Mouse (Mus musculus): Measurements from ENCODE around the gene Actr2.

Gene Actr2

GRCm38 (mm10) chr11:20134869-20135268 is 22.2 kb upstream of the Actr2 start:
- ChIA-PET CTCF (interaction anchor here in 2 of 4 experiments (0.7 to 1.8 kb wide), 2 partner anchors 11 to 31 kb away, joined by 3 to 4 read pairs; no protein-coding TSS in a partner anchor), POLR2A (interaction anchor here in 2 of 4 experiments (0.7 to 5.9 kb wide), 9 partner anchors 8 to 116 kb away, joined by 3 to 45 read pairs (median 3); partner anchors contain the start of gene Rab1a (in 1 of the 2))

DNA sequence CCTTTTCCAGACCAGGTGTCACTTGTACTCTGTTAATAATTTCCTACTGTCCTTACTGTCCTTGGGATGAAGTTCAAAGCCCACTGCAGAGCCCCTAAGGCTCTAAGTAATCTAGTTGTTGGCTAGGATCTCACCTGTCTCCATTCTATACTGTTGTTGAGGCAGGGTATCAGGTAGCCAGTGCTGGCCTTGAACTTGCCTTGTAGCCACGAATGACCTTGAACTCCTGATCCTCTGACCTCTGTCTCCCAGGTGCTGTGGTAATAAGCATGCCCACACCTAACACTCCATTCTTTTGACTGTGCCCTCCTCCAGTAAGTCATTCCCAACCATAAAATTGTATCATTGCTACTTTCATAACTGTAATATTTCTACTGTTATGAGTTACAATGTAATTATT is 21.0 kb upstream of the Actr2 start:
- ChIA-PET POLR2A (interaction anchor here in 3 of 4 experiments (0.6 to 2.8 kb wide), 7 partner anchors 32 to 117 kb away, joined by 3 to 16 read pairs (median 4); partner anchors contain the start of gene Rab1a (in 2 of the 3)), CTCF (interaction anchor here in 2 of 4 experiments (0.6 to 1.6 kb wide), 4 partner anchors 18 to 474 kb away, joined by 3 to 12 read pairs (median 3); no protein-coding TSS in a partner anchor)

DNA sequence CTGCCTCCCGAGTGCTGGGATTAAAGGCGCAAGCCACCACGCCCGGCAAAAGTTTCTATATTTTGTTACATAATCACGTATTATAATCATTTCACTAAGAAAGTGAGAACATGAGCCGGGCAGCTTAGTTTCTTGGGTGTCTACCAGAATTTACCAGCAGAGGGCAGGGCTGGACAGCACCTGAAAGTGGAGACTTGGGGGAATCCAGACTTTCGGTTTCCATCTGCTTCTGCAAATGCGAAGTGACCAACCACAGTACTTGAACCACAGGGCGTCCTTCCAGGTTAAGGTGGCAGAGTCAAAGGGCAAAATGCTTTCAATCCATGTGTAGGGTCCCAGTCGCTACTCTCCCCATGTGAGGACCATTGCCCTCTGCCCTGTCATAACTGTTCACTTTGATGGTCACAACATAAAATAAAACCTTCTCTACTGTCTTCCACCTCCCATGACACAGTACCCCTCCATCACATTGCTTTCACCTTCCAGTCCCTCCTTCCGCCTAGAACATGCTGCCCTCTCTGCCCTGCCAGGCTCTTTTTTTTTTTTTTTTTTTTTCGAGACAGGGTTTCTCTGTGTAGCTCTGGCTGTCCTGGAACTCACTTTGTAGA is 20.3 kb upstream of the Actr2 start:
- ChIA-PET CTCF (interaction anchor here (0.5 to 1.6 kb wide), 29 partner anchors 10 to 529 kb away, joined by 3 to 21 read pairs (median 3); partner anchors contain the start of genes Rab1a (in 2 of the 4), Actr2 (in 1 of the 4) and Cep68 (in 1 of the 4)), POLR2A (interaction anchor here (0.6 to 2.8 kb wide), 25 partner anchors 9 to 432 kb away, joined by 3 to 18 read pairs (median 4); partner anchors contain the start of genes Actr2 (in 4 of the 4), Rab1a (in 3 of the 4) and Cep68 (in 1 of the 4))

DNA sequence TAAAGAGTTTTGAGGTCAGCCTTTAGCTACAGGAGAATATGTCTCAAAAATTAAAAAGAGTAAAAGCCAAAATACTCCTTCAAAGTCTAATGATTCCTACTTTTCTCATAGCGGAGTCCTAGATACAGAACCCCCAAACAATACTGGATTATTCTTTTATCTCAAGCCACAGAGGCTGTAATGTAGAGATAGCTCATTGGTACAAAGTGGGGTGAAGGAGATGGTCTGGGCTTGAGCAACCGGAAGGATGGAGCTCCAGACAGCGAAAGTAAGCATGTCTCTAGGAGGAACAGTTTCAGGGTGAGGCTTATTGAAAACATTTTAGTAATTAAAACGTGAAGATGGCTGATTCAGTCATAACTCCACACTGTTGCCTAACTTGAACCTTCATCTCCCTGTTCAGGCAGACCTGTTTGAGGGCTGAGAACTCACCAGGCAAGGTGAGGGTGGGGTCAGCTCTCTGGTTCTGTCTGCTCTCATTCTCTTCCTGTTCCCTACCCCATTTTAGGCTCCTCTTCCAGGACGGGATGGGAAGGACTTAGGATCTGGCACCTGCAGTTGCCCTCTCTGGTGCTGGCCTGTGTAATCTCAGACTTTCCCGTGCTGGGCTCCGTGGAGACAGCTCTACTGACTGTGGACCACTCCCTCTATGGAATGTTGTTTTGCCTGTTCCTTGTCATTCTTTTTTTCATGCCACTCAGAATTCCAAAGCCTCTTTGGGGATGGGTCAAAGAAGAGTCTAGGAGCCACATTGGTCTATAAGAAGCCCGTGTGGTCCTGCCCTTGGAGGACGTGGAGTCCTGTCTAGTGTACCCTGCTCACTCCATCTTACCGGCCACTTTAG is 14.2 kb upstream of the Actr2 start:
- POLR2A ChIA-PET = interaction anchor here in 2 of 4 experiments (0.5 to 6.4 kb wide), 9 partner anchors 11 to 204 kb away, joined by 3 to 52 read pairs (median 5); partner anchors contain the start of genes Actr2 (in 1 of the 2) and Rab1a (in 1 of the 2)
- CTCF ChIA-PET = interaction anchor here in 2 of 4 experiments (0.6 to 0.9 kb wide), 2 partner anchors 55 to 89 kb away, joined by 3 to 8 read pairs; no protein-coding TSS in a partner anchor

DNA sequence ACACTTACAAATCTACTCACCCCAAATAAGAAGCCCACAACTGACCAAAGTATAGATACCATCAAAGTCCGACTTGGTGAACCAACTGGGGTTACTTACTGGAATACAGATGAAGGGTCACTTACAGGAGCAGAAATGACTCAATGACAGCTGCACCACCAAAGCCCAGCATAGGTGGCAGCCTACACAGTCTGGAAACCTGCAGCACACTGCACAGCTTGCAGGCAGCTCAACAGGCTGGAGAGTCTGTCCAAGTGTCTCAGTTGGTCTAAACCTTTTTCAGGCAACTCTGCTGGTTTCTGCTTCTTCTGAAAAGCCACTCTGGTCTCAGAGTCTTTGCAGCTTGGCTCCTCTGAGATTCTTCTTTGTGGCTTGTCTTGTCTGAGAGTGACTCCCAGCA is 12.7 kb upstream of the Actr2 start:
- CTCF ChIA-PET = no interaction called here
- POLR2A ChIA-PET = interaction anchor here in 2 of 4 experiments (0.7 to 6.4 kb wide), 8 partner anchors 9 to 104 kb away, joined by 3 to 52 read pairs (median 3); partner anchors contain the start of genes Actr2 (in 1 of the 2) and Rab1a (in 1 of the 2)

DNA sequence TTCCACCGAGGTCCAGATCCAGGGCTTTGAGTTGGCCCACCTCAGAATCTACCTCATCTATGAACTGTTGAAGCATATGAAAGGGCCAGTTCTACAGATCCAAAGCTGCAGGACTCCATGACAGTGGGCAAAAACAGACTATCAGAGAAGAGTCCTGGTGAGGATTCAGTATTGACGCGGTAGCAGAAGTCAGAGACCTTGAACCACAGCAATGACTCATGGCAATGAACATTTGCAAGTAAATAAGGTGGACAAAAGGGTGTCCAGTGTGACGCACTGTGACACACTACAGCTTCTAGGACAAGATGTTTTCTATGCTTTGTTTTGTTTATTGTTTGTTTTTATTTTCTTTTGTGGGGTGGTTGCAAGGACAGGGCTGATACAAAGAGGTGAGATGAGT is 4.0 kb upstream of the Actr2 start:
- CTCF ChIA-PET = no interaction called here

GRCm38 (mm10) chr11:20116030-20116551 is 3.4 kb upstream of the Actr2 start:
- CTCF ChIA-PET = no interaction called here
- POLR2A ChIA-PET = interaction anchor here in 3 of 4 experiments (0.5 to 2.4 kb wide), 22 partner anchors 9 to 422 kb away, joined by 3 to 13 read pairs (median 3); partner anchors contain the start of genes Cep68 (in 1 of the 3) and Rab1a (in 1 of the 3)

More for the DNA sequence above, 4.0 kb upstream of the Actr2 start:
- POLR2A ChIA-PET = interaction anchor here in 3 of 4 experiments (0.6 to 2.4 kb wide), 20 partner anchors 8 to 1968 kb away, joined by 3 to 13 read pairs (median 3); partner anchors contain the start of genes Cep68 (in 1 of the 3) and Rab1a (in 1 of the 3)

DNA sequence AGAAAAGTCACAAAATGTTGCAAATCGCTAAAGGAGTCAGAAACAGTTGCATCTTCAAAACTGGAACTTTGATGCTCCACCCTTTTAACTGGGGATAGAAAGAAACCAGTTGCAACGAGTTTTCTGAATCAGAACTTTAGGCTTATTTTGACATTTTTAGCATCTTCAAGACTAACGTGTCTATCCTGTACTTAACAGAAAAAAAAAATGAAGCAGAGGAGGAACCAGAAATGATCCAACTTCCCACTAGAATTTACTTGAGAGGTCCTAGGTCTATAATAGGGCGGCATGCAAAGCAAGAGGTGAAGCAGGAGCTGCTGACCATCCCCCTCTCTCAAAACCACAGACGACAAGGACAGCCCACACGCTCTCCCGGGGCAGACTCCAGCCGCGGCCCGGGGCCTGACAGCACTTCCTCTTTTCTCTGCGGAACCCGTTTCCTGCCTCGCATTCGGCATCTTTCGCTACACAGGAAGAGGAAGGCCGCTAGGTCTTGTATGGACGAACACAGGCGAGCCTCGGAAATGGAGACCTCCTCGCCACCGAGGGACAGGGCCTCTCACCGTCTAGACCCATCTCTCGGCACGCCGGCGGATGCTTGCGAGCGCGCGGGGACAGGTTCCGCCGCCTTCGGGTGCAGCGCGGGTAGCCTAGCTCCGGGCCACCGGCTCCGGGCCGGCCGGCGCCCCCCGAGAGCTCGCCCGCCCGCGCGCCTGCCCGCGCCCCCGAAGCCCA is 540 bp downstream of the Actr2 start:
- ChIA-PET CTCF (interaction anchor here in 2 of 4 experiments (0.7 to 1.6 kb wide), 3 partner anchors 9 to 35 kb away, joined by 3 to 5 read pairs (median 5); no protein-coding TSS in a partner anchor), POLR2A (interaction anchor here (0.6 to 6.1 kb wide), 62 partner anchors 8 to 1434 kb away, joined by 3 to 51 read pairs (median 5); partner anchors contain the start of genes Rab1a (in 3 of the 4), Cep68 (in 2 of the 4) and Slc1a4 (in 2 of the 4))

DNA sequence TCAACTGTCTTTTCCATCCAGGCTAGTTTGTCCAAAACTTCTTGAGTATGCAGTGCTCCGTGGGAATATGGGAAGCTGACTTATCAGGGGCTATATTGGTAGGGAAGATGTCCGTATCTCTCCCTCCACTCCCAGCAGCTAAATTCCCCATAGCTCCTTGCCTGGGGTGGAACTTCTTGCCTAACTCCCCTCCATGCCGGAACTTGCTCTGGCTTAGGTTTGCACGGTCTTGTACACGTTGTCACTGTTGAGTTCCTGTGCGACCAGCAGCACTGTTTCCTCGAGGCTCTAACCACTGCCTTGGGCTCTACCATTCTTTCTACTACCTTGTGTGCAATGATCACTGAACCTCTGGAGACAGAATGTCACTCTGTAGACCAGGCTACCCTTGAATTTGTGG is 4.6 kb downstream of the Actr2 start:
- CTCF ChIA-PET = no interaction called here
- POLR2A ChIA-PET = interaction anchor here in 3 of 4 experiments (0.9 to 1.8 kb wide), 8 partner anchors 19 to 523 kb away, joined by 3 to 6 read pairs (median 4); partner anchors contain the start of gene Rab1a (in 1 of the 3)

DNA sequence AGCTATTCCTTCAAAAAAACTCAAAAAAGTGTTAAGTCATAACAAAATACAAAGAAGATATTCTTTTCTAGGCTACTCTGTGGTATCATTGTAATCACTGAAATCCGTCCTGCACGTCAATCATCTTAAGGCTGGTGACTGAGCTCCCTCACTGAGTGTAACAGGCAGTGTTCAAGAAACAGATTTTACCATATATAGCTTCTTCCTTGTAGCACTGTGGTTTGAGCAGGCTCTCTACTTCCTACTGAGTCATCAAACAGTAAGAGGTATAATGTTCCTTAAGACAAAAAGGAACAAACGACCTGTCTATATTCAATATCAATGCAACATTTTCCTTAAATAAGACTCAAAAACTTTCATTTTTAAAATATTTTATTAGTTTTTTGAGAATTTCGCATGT is 5.0 kb downstream of the Actr2 start:
- CTCF ChIA-PET = no interaction called here
- POLR2A ChIA-PET = interaction anchor here in 3 of 4 experiments (0.7 to 2.0 kb wide), 11 partner anchors 20 to 524 kb away, joined by 3 to 7 read pairs (median 4); partner anchors contain the start of genes Cep68 (in 1 of the 3) and Rab1a (in 1 of the 3)

DNA sequence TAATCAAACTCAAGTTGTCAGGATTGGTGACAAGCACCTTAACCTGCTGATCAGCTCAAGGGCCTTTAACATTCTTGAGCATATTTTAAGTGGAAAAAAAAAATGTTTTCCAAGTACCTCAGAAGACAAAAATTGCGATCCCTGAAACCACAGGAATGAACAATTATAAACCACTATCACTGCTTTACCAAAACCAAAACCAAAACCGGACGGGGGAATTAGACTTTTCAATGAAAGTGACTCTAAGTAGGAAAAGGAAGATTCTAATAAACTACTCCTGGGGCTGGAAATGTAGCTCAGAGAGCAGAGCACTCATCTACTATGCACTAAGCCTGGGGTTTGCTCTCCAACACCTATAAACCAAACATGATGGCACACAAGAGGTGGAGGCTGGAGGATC is 5.8 kb downstream of the Actr2 start:
- POLR2A ChIA-PET = interaction anchor here in 2 of 4 experiments (0.7 to 2.0 kb wide), 11 partner anchors 10 to 524 kb away, joined by 3 to 7 read pairs (median 4); partner anchors contain the start of genes Cep68 (in 1 of the 2) and Rab1a (in 1 of the 2)
- CTCF ChIA-PET = interaction anchor here in 2 of 4 experiments (0.6 to 1.6 kb wide), 3 partner anchors 10 to 283 kb away, joined by 3 to 4 read pairs (median 3); no protein-coding TSS in a partner anchor

- POLR2A ChIA-PET = interaction anchor here in 2 of 4 experiments (0.7 to 5.3 kb wide), 9 partner anchors 8 to 224 kb away, joined by 3 to 33 read pairs (median 4); partner anchors contain the start of gene Actr2 (in 2 of the 2)
Measured at GRCm38 (mm10) chr11:20103949-20104348, 8.8 kb downstream of the Actr2 start.

DNA sequence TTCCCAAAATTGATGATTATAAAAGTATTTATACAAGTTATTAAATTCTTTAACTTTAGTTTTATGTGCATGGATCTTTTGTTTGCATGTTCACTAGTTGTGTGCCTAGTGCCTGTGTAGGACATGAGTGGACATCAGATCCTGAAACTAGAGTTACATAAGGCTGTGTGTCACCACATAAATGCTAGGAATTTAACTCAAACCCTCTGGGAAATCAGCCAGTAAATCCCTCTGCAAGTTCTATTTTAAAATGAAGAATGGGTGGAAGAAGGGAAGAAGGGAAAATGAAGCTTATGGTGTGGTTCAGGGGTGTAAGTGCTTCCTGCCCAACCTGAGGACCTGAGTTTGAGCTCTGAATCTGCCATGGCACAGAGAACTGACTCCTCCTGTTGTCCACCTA is 26.4 kb downstream of the Actr2 start:
- POLR2A ChIA-PET = interaction anchor here in 3 of 4 experiments (0.5 to 1.8 kb wide), 11 partner anchors 8 to 126 kb away, joined by 3 to 6 read pairs (median 3); partner anchors contain the start of gene Actr2 (in 2 of the 3)
- CTCF ChIA-PET = interaction anchor here in 1 of 4 experiments (0.6 kb wide), 1 partner anchor 489 kb away, joined by 3 read pairs; no protein-coding TSS in a partner anchor

More at GRCm38 (mm10) chr11:20103949-20104348, 8.8 kb downstream of the Actr2 start:
- CTCF ChIA-PET = no interaction called here

DNA sequence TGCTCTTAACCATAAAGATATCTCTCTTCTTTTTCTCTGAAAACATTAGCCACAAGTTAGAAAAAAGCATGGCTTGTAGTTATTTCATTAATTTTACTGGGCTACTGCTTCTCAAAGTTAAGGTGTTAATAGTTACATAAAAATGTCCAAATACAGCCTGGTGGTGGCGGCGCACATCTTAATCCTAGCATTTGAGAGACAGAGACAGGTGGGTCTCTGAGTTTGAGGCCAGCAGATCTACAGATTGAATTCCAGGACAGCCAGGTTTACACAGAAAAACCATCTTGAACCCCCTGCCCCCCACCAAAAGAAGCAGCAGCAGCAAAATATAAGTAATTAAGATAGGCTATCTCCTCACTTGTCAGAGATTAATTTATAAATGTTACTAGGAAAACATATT is 27.1 kb downstream of the Actr2 start:
- CTCF ChIA-PET = interaction anchor here in 1 of 4 experiments (0.6 kb wide), 1 partner anchor 10 kb away, joined by 3 read pairs; no protein-coding TSS in a partner anchor
- POLR2A ChIA-PET = interaction anchor here in 2 of 4 experiments (1.2 to 1.8 kb wide), 3 partner anchors 10 to 27 kb away, joined by 3 to 6 read pairs (median 5); partner anchors contain the start of gene Actr2 (in 1 of the 2)

DNA sequence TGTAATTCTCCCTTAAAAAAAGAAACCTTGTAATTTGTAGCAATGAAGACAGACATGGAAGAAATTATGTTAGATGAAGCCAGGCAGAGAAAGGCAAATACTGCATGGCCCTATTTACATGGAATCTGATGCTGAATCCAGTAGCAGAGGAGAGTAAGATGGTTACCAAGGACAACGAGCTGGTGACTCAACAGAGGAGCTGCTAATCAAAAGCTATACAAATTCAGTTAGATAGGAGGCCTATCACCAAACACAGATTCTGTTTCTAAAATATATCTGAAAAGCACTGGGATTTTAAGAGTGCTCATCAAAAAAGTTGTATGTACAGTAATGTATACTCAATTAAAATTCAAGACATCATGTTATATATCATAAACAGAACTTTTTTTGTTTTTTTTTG is 37.3 kb downstream of the Actr2 start:
- ChIA-PET CTCF (interaction anchor here in 2 of 4 experiments (0.6 to 0.8 kb wide), 3 partner anchors 10 to 240 kb away, joined by 3 read pairs; no protein-coding TSS in a partner anchor), POLR2A (interaction anchor here in 2 of 4 experiments (0.7 to 1.2 kb wide), 3 partner anchors 11 to 259 kb away, joined by 3 to 5 read pairs (median 4); no protein-coding TSS in a partner anchor)

GRCm38 (mm10) chr11:20072826-20073225 is 39.9 kb downstream of the Actr2 start:
- POLR2A ChIA-PET = interaction anchor here in 2 of 4 experiments (0.5 to 2.9 kb wide), 15 partner anchors 9 to 242 kb away, joined by 3 to 17 read pairs (median 3); partner anchors contain the start of genes Actr2 (in 1 of the 2) and Rab1a (in 1 of the 2)
- CTCF ChIA-PET = interaction anchor here (0.6 to 2.3 kb wide), 22 partner anchors 9 to 250 kb away, joined by 3 to 11 read pairs (median 4); partner anchors contain the start of gene Spred2 (in 1 of the 4)
